Mouse (Mus musculus) MEL (cell line): Measurements from ENCODE around the gene Hps5. TPM values are rescaled to one million over a fixed set of nuclear protein-coding genes. Genes with fewer than 3 reads are reported as not detected.

Experiments
- DNase-seq: peaks from one replicate; pipeline ENCODE4 v3.0.0; 2011; ENCODE audit warnings: low read depth, low spot score
- H3K27ac ChIP-seq: 2 replicates; pipeline ENCODE4 v1.5.1; 2012; ENCODE audit warnings: low read depth, mild to moderate bottlenecking, control low read depth, low read length, moderate library complexity; ENCODE audit not compliant: control insufficient read depth
- H3K27me3 ChIP-seq, 2 experiments: fragments of 150-350 bp in 1 of 2; sonication (generic) in 1 of 2; 2 replicates each; pipeline ENCODE4 v1.6.1; 2012; ENCODE audit warnings: low read length in 2 of 2, mild to moderate bottlenecking in 2 of 2, improper control_type of control experiment in 1 of 2, moderate library complexity in 1 of 2; ENCODE audit not compliant: insufficient read depth in 2 of 2, control insufficient read depth in 1 of 2
- H3K36me3 ChIP-seq, 2 experiments: 2 replicates each; pipeline ENCODE4 v1.6.1; 2012 to 2014; ENCODE audit warnings: low read length in 2 of 2, improper control_type of control experiment in 1 of 2, inconsistent platforms in 1 of 2, mild to moderate bottlenecking in 1 of 2; ENCODE audit not compliant: insufficient read depth in 2 of 2, control insufficient read depth in 1 of 2
- H3K4me1 ChIP-seq, 2 experiments: fragments of 150-350 bp in 1 of 2; sonication (generic) in 1 of 2; 2 replicates each; pipeline ENCODE4 v1.6.1; 2012; ENCODE audit warnings: low read length in 2 of 2, improper control_type of control experiment in 1 of 2, mild to moderate bottlenecking in 1 of 2; ENCODE audit not compliant: insufficient read depth in 2 of 2, control insufficient read depth in 1 of 2
- H3K4me3 ChIP-seq, 2 experiments: fragments of 150-350 bp in 1 of 2; sonication (generic) in 1 of 2; 2 replicates each; pipeline ENCODE4 v1.5.1; 2012; ENCODE audit warnings: low read depth in 2 of 2, low read length in 2 of 2, mild to moderate bottlenecking in 2 of 2, moderate library complexity in 2 of 2, control low read depth in 1 of 2, improper control_type of control experiment in 1 of 2; ENCODE audit not compliant: control insufficient read depth in 1 of 2, insufficient read depth in 1 of 2
- H3K79me2 ChIP-seq: 2 replicates; pipeline ENCODE4 v1.6.1; 2012; ENCODE audit warnings: mild to moderate bottlenecking, low read length, moderate library complexity; ENCODE audit not compliant: control insufficient read depth, poor library complexity, insufficient read depth
- H3K9ac ChIP-seq: 2 replicates; pipeline ENCODE4 v1.6.1; 2012; ENCODE audit warnings: low read depth, mild to moderate bottlenecking, control low read depth, low read length, moderate library complexity; ENCODE audit not compliant: control insufficient read depth, poor library complexity, severe bottlenecking
- H3K9me3 ChIP-seq: fragments of 150-350 bp; sonication (generic); replicated peaks from 2 replicates; pipeline ENCODE4 v1.6.1; 2012; ENCODE audit warnings: mild to moderate bottlenecking, low read length, improper control_type of control experiment, moderate library complexity; ENCODE audit not compliant: insufficient read depth
- CHD1 ChIP-seq: IDR thresholded peaks from 2 replicates; pipeline ENCODE4 v1.6.1; 2012; ENCODE audit warnings: low read depth, mild to moderate bottlenecking, inconsistent platforms, low read length, improper control_type of control experiment
- CHD2 ChIP-seq: IDR thresholded peaks from 2 replicates; pipeline ENCODE4 v1.6.1; 2011; ENCODE audit warnings: low read length, improper control_type of control experiment
- ELF1 ChIP-seq: IDR thresholded peaks from 2 replicates; pipeline ENCODE4 v1.6.1; 2014; ENCODE audit warnings: low read depth, mild to moderate bottlenecking, inconsistent platforms, low read length, improper control_type of control experiment, moderate library complexity
- ETS1 ChIP-seq: IDR thresholded peaks from 2 replicates; pipeline ENCODE4 v1.6.1; 2012; ENCODE audit warnings: low read depth, mild to moderate bottlenecking, inconsistent platforms, low read length, improper control_type of control experiment, moderate library complexity
- GABPA ChIP-seq: IDR thresholded peaks from 2 replicates; pipeline ENCODE4 v1.6.1; 2012; ENCODE audit warnings: low read depth, mild to moderate bottlenecking, inconsistent platforms, low read length, improper control_type of control experiment, moderate library complexity
- GATA1 ChIP-seq: IDR thresholded peaks from 2 replicates; pipeline ENCODE4 v1.6.1; 2011; ENCODE audit warnings: low read depth, low read length, improper control_type of control experiment
- JUND ChIP-seq: IDR thresholded peaks from 2 replicates; pipeline ENCODE4 v1.6.1; 2011; ENCODE audit warnings: low read depth, mild to moderate bottlenecking, improper control_type of control experiment, low read length
- KAT2A ChIP-seq: conservative IDR thresholded peaks from 2 replicates; pipeline ENCODE4 v1.6.1; 2012; ENCODE audit warnings: low read depth, low read length, improper control_type of control experiment, inconsistent platforms
- MAZ ChIP-seq: IDR thresholded peaks from 2 replicates; pipeline ENCODE4 v1.6.1; 2012; ENCODE audit warnings: low read depth, mild to moderate bottlenecking, inconsistent platforms, low read length, improper control_type of control experiment
- MYB ChIP-seq: IDR thresholded peaks from 2 replicates; pipeline ENCODE4 v1.6.1; 2011; ENCODE audit warnings: mild to moderate bottlenecking, low read depth, low read length, improper control_type of control experiment
- NRF1 ChIP-seq: IDR thresholded peaks from 2 replicates; pipeline ENCODE4 v1.6.1; 2014; ENCODE audit warnings: low read depth, mild to moderate bottlenecking, inconsistent platforms, low read length, improper control_type of control experiment, moderate library complexity; ENCODE audit not compliant: poor library complexity, insufficient read depth, severe bottlenecking
- RAD21 ChIP-seq: IDR thresholded peaks from 2 replicates; pipeline ENCODE4 v1.6.1; 2011; ENCODE audit warnings: mild to moderate bottlenecking, low read depth, low read length, improper control_type of control experiment
- RCOR1 ChIP-seq: IDR thresholded peaks from 2 replicates; pipeline ENCODE4 v1.6.1; 2012; ENCODE audit warnings: low read depth, mild to moderate bottlenecking, inconsistent platforms, low read length, improper control_type of control experiment
- TBP ChIP-seq: IDR thresholded peaks from 2 replicates; pipeline ENCODE4 v1.8.0; 2011; ENCODE audit warnings: low read depth, low read length, improper control_type of control experiment
- TCF12 ChIP-seq: IDR thresholded peaks from 2 replicates; pipeline ENCODE4 v1.6.1; 2014; ENCODE audit warnings: low read depth, mild to moderate bottlenecking, inconsistent platforms, low read length, improper control_type of control experiment, moderate library complexity
- USF1 ChIP-seq: IDR thresholded peaks from 2 replicates; pipeline ENCODE4 v1.6.1; 2014; ENCODE audit warnings: low read depth, mild to moderate bottlenecking, inconsistent platforms, low read length, improper control_type of control experiment, moderate library complexity
- USF2 ChIP-seq, 2 experiments: IDR thresholded peaks; 2 replicates each; pipeline ENCODE4 v1.6.1; 2011 to 2012; ENCODE audit warnings: improper control_type of control experiment in 2 of 2, low read length in 2 of 2, borderline replicate concordance in 1 of 2, inconsistent platforms in 1 of 2, low read depth in 1 of 2, mild to moderate bottlenecking in 1 of 2; ENCODE audit not compliant: insufficient read depth in 1 of 2
- ZC3H11A ChIP-seq: IDR thresholded peaks from 2 replicates; pipeline ENCODE4 v1.6.1; 2012; ENCODE audit warnings: low read depth, mild to moderate bottlenecking, inconsistent platforms, low read length, improper control_type of control experiment
- ZMIZ1 ChIP-seq: IDR thresholded peaks from 2 replicates; pipeline ENCODE4 v1.6.1; 2012; ENCODE audit warnings: low read depth, mild to moderate bottlenecking, inconsistent platforms, low read length, improper control_type of control experiment, moderate library complexity
- polyA plus RNA-seq, 2 experiments: library from polyadenylated mRNA; stranded (reverse) in 1 of 2; unstranded in 1 of 2; fragments of >175 nt in 1 of 2; fragments of >200 nt in 1 of 2; gene quantifications; 2 replicates each; pipeline versions ENCODE4 v1.2.1 to v1.2.4; 2012; ENCODE audit warnings: low replicate concordance in 2 of 2, low read depth in 1 of 2; ENCODE audit not compliant: insufficient read length in 2 of 2, insufficient read depth in 1 of 2, missing spikeins in 1 of 2
- total RNA-seq: library from RNA; depleted of rRNA; stranded (reverse); fragments of 300-350 nt; gene quantifications from 2 replicates; pipeline ENCODE4 v1.2.3, GENCODE M21; 2012

Gene Hps5
- total and polyA plus RNA-seq, 3 experiments: 19.3 to 20.2 TPM; not detected in 1

GRCm38 (mm10) chr7:46738561-46739460, 57.1 kb downstream of the Hps5 start:
- peaks cover 0 to 5% of the 10 kb centered on the region in 2 experiments; a peak in 3 of 4 replicates for H3K27me3 ChIP-seq
- H3K9me3 ChIP-seq: no peaks in the 10 kb centered on the region
- H3K79me2 ChIP-seq: no peaks in the 10 kb centered on the region
- H3K4me3 ChIP-seq: no peak overlapping the region
- no peak for DNase-seq
- TF ChIP-seq JUND (no peak), ETS1 (no peak), NRF1 (no peak), CHD1 (no peak), USF1 (no peak), ZC3H11A (no peak), MAZ (no peak), GATA1 (no peak), RCOR1 (no peak), ELF1 (no peak), TCF12 (no peak), CHD2 (no peak), GABPA (no peak), KAT2A (no peak), MYB (no peak)
- no peaks in the 10 kb centered on the region for H3K36me3 ChIP-seq
- H3K4me1 ChIP-seq: no peaks in the 10 kb centered on the region
- no peak overlapping the region for H3K9ac ChIP-seq
- no peak overlapping the region for H3K27ac ChIP-seq

GRCm38 (mm10) chr7:46734983-46735382, 60.9 kb downstream of the Hps5 start:
- H3K4me3 ChIP-seq: no peak overlapping the region
- no peaks in the 10 kb centered on the region for H3K4me1 ChIP-seq
- no peak overlapping the region for H3K27ac ChIP-seq
- no peaks in the 10 kb centered on the region; a peak in 1 of 4 replicates for H3K27me3 ChIP-seq
- no peaks in the 10 kb centered on the region for H3K36me3 ChIP-seq
- H3K79me2 ChIP-seq: no peaks in the 10 kb centered on the region
- DNase-seq: peak; percentile 38
- TF ChIP-seq TBP: no peak
- no peak for TF ChIP-seq ZMIZ1
- TF ChIP-seq RAD21: no peak
- TF ChIP-seq USF2 (IDR thresholded peaks at IDR 0.05; ENCODE audit: borderline replicate concordance in 1 of 2, insufficient read depth in 1 of 2, low read depth in 1 of 2, low read length in 2 of 2): no peak
- no peak for TF ChIP-seq CHD1
- no peak overlapping the region for H3K9ac ChIP-seq
- H3K9me3 ChIP-seq: no peaks in the 10 kb centered on the region
